Mouse (Mus musculus) heart, embryonic 14.5 days (tissue): ENCODE data around the gene Ston1. TPM values are rescaled to one million over a fixed set of nuclear protein-coding genes. Genes with fewer than 3 reads are reported as not detected.

Experiments used
- ATAC-seq: fragments of 200-750 bp; cut with Nextera tagmentation; 2 replicates; pipeline ENCODE4 v1.8.0; 2017; ENCODE audit warnings: low read depth, moderate TSS enrichment; ENCODE audit not compliant: insufficient number of reproducible peaks, insufficient read depth, low FRiP score
- H3K27ac ChIP-seq, 2 experiments: fragments of 200-500 bp in 1 of 2; fragments of 300-500 bp in 1 of 2; sonication (generic) in 1 of 2; replicated peaks in 1 of 2; 2 replicates each; pipeline ENCODE4 v1.5.1; 2012 to 2014; ENCODE audit warnings: low read depth in 2 of 2, low read length in 2 of 2, control low read depth in 1 of 2, mild to moderate bottlenecking in 1 of 2, mixed read lengths in 1 of 2; ENCODE audit not compliant: control insufficient read depth in 1 of 2, insufficient read depth in 1 of 2
- H3K27me3 ChIP-seq: fragments of 300-500 bp; sonication (generic); 2 replicates; pipeline ENCODE4 v1.6.1; 2014; ENCODE audit warnings: mild to moderate bottlenecking, low read length, control low read depth; ENCODE audit not compliant: control insufficient read depth, insufficient read depth
- H3K36me3 ChIP-seq: fragments of 300-500 bp; sonication (generic); 2 replicates; pipeline ENCODE4 v1.6.1; 2014; ENCODE audit warnings: mild to moderate bottlenecking, control low read depth, low read length, mixed read lengths; ENCODE audit not compliant: control insufficient read depth, insufficient read depth
- H3K4me1 ChIP-seq, 2 experiments: fragments of 200-500 bp in 1 of 2; fragments of 300-500 bp in 1 of 2; sonication (generic) in 1 of 2; 2 replicates each; pipeline ENCODE4 v1.6.1; 2012 to 2014; ENCODE audit warnings: low read length in 2 of 2, control low read depth in 1 of 2, mixed read lengths in 1 of 2; ENCODE audit not compliant: control insufficient read depth in 2 of 2, insufficient read depth in 2 of 2
- H3K4me2 ChIP-seq: fragments of 300-500 bp; sonication (generic); 2 replicates; pipeline ENCODE4 v1.6.1; 2014; ENCODE audit warnings: mild to moderate bottlenecking, low read length
- H3K4me3 ChIP-seq, 2 experiments: fragments of 200-500 bp in 1 of 2; fragments of 300-500 bp in 1 of 2; sonication (generic) in 1 of 2; 2 replicates each; pipeline ENCODE4 v1.5.1; 2012 to 2014; ENCODE audit warnings: low read length in 2 of 2, mild to moderate bottlenecking in 2 of 2, control low read depth in 1 of 2, low read depth in 1 of 2, moderate library complexity in 1 of 2; ENCODE audit not compliant: control insufficient read depth in 1 of 2, insufficient read depth in 1 of 2
- H3K9ac ChIP-seq: fragments of 300-500 bp; sonication (generic); 2 replicates; pipeline ENCODE4 v1.6.1; 2014; ENCODE audit warnings: mild to moderate bottlenecking, low read length
- H3K9me3 ChIP-seq: fragments of 300-500 bp; sonication (generic); 2 replicates; pipeline ENCODE4 v1.6.1; 2016; ENCODE audit warnings: low read length, control low read depth; ENCODE audit not compliant: control insufficient read depth
- WGBS: fragments of 180-500 bp; shearing (Covaris S2); extraction: QIAGEN DNeasy Blood & Tissue Kit; methylation state at CpG from one replicate; pipeline ENCODE4 v1.1.7; 2014; 5-methylcytosine and 5-hydroxymethylcytosine counted together
- polyA plus RNA-seq: library from polyadenylated mRNA; unstranded; fragments of >200 nt; fragmentation: Nextera tagmentation; extraction: Ambion mirVana; gene quantifications from 2 replicates; pipeline ENCODE4 v1.2.1, GENCODE M21; 2014

Ston1 gene
- polyA plus RNA-seq, 1 experiment from 2014 or later = 10.2 TPM

DNA sequence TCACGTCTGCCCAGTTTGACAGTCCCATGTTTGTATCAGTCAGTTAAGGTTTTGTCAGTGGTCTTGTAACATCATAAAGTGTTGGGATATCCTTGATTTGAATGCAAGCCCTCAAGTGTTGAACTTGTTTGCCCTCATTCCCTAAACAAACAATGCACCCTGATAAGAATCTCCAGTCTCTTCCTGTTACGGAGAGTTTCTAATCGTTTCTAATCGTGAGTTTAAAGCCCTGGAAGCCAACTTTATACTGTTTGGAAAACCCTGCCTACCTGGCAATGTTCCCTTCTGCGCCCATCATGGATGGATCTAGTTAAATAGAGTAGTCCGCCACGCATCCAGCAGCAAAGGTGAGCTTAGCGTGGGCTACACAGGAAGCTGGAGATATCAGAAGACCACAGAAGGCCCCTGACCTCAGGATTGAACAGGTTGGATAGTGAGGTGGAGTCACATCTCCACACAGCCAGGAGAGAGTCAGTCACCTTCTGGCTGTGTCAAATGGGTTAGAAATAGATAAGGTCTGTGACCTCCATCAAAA, 3.1 kb downstream of the Ston1 start:
- 75% methylated on average over 8 of the region's 8 CpGs for WGBS
- no peaks in the 10 kb centered on the region for H3K9me3 ChIP-seq

DNA sequence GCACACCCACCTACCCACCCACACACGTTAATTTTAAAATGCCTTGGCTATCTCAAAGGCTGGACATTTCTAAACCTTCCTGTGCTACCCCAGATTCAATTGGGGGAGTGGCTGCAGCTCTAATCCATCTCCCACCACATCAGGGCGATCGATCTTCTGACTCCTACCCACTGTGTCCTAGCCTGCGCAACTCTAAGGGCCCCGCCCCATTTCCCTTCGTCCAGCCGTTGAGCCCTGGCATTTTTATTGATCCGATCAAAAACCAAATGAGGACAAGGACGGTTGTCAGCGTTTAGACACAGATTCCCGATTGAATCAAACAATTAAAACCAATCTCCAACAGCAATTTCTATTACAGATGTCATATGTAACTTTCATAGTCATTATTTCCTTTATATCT, 6.5 kb downstream of the Ston1 start:
- Histone ChIP-seq H3K9me3 (no peaks in the 10 kb centered on the region), H3K9ac (no peak overlapping the region), H3K4me3 (no peak overlapping the region), H3K4me1 (peaks cover 5 to 15% of the 10 kb centered on the region in 2 experiments), H3K4me2 (no peak overlapping the region), H3K27me3 (no peaks in the 10 kb centered on the region), H3K36me3 (peaks cover 6% of the 10 kb centered on the region; the same call in 1 of the 2 replicates), H3K27ac (no peak overlapping the region)
- WGBS = 89% methylated on average over 11 of the region's 11 CpGs
- ATAC-seq = no peak

More for the DNA sequence above, 3.1 kb downstream of the Ston1 start:
- no peak for ATAC-seq
- H3K9ac ChIP-seq = no peak overlapping the region
- no peaks in the 10 kb centered on the region for H3K27me3 ChIP-seq
- H3K36me3 ChIP-seq = peaks cover 6% of the 10 kb centered on the region; the same call in 1 of the 2 replicates
- peaks cover 12 to 25% of the 10 kb centered on the region in 2 experiments for H3K4me1 ChIP-seq
- no peak overlapping the region for H3K27ac ChIP-seq
- H3K4me3 ChIP-seq = no peak overlapping the region
- no peak overlapping the region for H3K4me2 ChIP-seq

DNA sequence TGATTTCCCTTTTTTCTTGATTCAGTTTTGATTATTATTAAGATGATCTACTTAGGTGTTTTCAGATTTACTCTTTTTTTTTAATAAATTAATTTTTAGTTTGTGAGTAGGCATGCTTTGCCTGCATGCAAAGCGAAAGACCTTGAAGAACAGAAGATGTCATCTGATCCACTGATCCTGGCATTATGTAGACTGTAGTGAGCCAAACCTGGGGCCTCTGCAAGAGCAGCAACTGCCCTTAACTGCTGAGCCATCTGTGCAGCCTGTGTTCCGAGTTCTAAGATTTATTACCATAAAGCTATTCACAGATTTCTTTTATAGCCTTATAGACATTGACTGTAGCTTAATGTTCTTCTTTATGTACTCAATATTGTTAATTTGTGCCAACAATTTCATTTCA, 8.6 kb downstream of the Ston1 start:
- H3K27ac ChIP-seq = no peak overlapping the region
- ATAC-seq = no peak
- H3K27me3 ChIP-seq = no peaks in the 10 kb centered on the region
- WGBS = 94% methylated on average over 2 of the region's 2 CpGs
- no peak overlapping the region for H3K4me2 ChIP-seq
- H3K4me3 ChIP-seq = no peak overlapping the region
- H3K4me1 ChIP-seq = no peaks in the 10 kb centered on the region
- peaks cover 6% of the 10 kb centered on the region; the same call in 1 of the 2 replicates for H3K36me3 ChIP-seq
- no peak overlapping the region for H3K9ac ChIP-seq
- H3K9me3 ChIP-seq = no peaks in the 10 kb centered on the region

DNA sequence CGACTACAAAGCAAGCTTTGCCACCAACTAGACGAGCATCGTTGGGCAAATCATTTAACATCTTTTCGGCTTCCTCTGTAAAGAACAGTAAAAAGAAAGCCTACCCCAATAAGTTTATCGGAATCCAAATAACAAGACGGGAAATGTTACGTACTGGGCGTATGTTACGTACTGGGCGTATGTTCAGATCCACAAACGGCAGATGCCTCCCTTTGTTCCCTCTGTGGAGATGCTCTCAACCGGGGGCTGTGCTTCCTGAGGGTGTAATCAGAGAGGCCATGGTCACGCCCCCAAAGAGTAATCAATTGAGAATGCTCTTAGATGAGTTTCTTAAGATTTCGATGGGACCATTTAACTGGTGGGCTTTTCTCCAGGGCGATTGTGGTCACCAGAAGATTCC, 11.9 kb downstream of the Ston1 start:
- Histone ChIP-seq H3K27me3 (no peaks in the 10 kb centered on the region), H3K4me1 (peaks cover 4 to 6% of the 10 kb centered on the region in 2 experiments; a peak in 3 of 4 replicates), H3K9me3 (no peaks in the 10 kb centered on the region), H3K36me3 (no peaks in the 10 kb centered on the region), H3K9ac (no peak overlapping the region), H3K4me2 (no peak overlapping the region), H3K27ac (no peak overlapping the region), H3K4me3 (no peak overlapping the region)
- ATAC-seq = no peak
- 85% methylated on average over 15 of the region's 15 CpGs for WGBS

DNA sequence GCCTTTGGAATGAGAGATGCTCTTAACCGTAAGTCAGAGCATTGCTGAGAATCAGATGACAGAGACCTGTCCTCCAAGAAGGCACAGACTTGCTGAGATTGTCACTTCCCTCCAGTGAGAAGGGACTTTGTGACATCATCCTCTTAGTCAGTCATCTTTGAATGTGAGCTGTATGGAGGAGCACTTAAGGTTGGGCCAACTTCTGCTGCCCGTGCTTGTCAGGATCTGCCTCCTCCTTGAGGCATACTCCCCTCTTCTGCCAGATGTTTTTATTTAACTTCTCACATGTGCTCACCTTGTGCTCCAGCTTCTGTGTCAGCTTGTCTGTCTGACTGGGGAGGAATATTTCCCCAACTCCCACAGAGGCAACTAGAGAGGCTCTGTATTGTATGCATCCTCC, 13.6 kb downstream of the Ston1 start:
- WGBS = 70% methylated on average over 2 of the region's 2 CpGs

DNA sequence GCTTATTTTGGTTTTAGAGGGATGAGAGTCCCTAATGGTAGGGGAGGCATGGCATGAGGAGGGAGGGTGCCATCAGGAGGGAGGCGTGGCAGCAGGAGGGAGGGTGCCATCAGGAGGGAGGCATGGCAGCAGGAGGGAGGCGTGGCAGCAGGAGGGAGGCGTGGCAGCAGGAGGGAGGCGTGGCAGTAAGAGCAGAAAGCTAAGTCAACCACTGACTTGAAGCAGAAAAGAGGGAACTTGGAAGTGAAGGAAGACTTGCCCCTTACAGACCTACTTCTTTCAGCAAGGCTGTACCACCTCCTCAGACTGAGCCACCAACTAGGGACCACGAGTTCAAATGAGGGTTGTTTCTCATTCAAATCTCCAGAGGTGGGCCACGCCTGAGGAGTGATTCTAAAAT, 15.7 kb downstream of the Ston1 start:
- Histone ChIP-seq H3K9ac (no peak overlapping the region), H3K4me2 (no peak overlapping the region), H3K9me3 (no peaks in the 10 kb centered on the region), H3K27ac (no peak overlapping the region), H3K27me3 (no peaks in the 10 kb centered on the region), H3K4me3 (no peak overlapping the region), H3K36me3 (no peaks in the 10 kb centered on the region), H3K4me1 (peaks cover 13 to 16% of the 10 kb centered on the region in 2 experiments)
- 68% methylated on average over 6 of the region's 6 CpGs for WGBS
- ATAC-seq = no peak

More for the DNA sequence above, 13.6 kb downstream of the Ston1 start:
- H3K9me3 ChIP-seq = no peaks in the 10 kb centered on the region
- no peak overlapping the region for H3K27ac ChIP-seq
- H3K36me3 ChIP-seq = no peaks in the 10 kb centered on the region
- no peaks in the 10 kb centered on the region for H3K27me3 ChIP-seq
- no peak overlapping the region for H3K9ac ChIP-seq
- no peak overlapping the region for H3K4me2 ChIP-seq
- H3K4me3 ChIP-seq = no peak overlapping the region
- no peak for ATAC-seq
- peaks cover 13 to 16% of the 10 kb centered on the region in 2 experiments for H3K4me1 ChIP-seq

DNA sequence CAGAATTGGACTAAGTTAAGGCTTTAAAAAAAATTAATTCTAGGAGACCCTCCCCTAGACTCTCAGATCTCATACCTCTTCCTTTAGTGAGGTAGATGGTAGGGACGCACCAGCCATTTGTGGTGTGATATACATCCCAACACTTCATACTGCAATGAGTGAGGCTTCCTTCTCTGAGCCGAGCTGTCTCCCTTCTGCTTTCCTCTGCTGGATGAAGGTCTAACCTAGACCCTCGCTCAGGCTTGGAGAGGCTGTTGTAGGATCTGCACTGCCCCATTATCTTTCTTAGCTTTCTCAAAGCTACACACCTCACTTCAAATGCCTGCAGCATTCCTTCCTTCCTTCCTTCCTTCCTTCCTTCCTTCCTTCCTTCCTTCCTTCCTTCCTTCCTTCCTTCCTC, 16.2 kb downstream of the Ston1 start:
- WGBS = 81% methylated on average over 3 of the region's 3 CpGs
- Histone ChIP-seq H3K36me3 (no peaks in the 10 kb centered on the region), H3K4me3 (no peak overlapping the region), H3K9me3 (no peaks in the 10 kb centered on the region), H3K4me1 (peaks cover 13 to 16% of the 10 kb centered on the region in 2 experiments), H3K27me3 (no peaks in the 10 kb centered on the region), H3K27ac (peak overlapping the region in 1 of 2 experiments; percentile 33; a peak in 1 of 4 replicates), H3K9ac (no peak overlapping the region), H3K4me2 (no peak overlapping the region)
- ATAC-seq = no peak

DNA sequence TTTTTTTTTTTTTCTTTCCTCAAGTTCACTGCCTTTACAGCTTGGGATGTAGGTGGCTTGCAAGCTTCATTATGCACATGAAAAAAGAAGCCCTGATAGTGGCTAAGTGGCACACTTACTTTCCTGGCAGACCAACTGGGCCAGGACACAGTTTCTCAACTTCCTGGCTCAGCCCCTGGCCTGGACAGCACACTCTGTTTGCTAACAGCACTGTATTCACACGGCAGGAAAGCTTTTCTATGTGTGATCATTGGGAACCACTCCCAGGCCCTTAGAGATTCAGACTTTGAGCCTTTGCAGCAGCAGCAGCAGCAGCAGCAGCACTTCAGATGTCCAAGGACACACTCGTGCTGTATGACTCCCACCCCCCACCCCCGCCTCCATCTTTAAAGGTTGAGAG, 16.8 kb downstream of the Ston1 start:
- 30% methylated on average over 3 of the region's 3 CpGs for WGBS
- Histone ChIP-seq H3K4me2 (no peak overlapping the region), H3K9me3 (no peaks in the 10 kb centered on the region), H3K4me1 (peaks cover 13 to 16% of the 10 kb centered on the region in 2 experiments), H3K27me3 (no peaks in the 10 kb centered on the region), H3K4me3 (no peak overlapping the region), H3K9ac (no peak overlapping the region), H3K27ac (peak overlapping the region; percentile 37 to 51; a peak in 2 of 4 replicates), H3K36me3 (no peaks in the 10 kb centered on the region)
- ATAC-seq = 0 out of 2 replicates have a peak, but pooled peaks have one; percentile 56
